Comparison of ENCODE assay signal across 8 mouse cellular contexts in genomic region chr13:63240835-63241234, GRCm38 (mm10).
DNase-seq lines count a peak whose midpoint lies in the region; ATAC-seq and TF ChIP-seq lines count a peak whose summit lies in the region.

No protein-coding gene starts in this region.

- H3K27ac ChIP-seq in heart, embryonic 11.5 days (ENCODE audit: low read depth, low read length): peak overlapping the region; percentile 91
- H3K27ac ChIP-seq in limb, embryonic 15.5 days: peak overlapping the region; percentile 98
- H3K27ac ChIP-seq in olfactory bulb, adult 2 months (ENCODE audit: insufficient read depth, low read depth, low read length): peak overlapping the region; percentile 98

- intact Hi-C loops in gastrocnemius, postnatal 14 days (cut with DNase I; ENCODE audit: low total_unique reads): loop anchor here (10.0 kb wide), 1 partner anchor 84 kb away; no protein-coding TSS in a partner anchor

- peaks cover 2% of the 10 kb centered on the region; the same call in 1 of the 2 replicates for H3K36me3 ChIP-seq in heart, embryonic 11.5 days (ENCODE audit: control insufficient read depth, insufficient read depth, low read length)
- H3K36me3 ChIP-seq in limb, embryonic 15.5 days: peaks cover 3% of the 10 kb centered on the region; the same call in 1 of the 2 replicates

- TF ChIP-seq CTCF in olfactory bulb, adult 2 months (IDR thresholded peaks at IDR 0.05; ENCODE audit: insufficient read depth, low read depth, low read length): no peak

- H3K4me2 ChIP-seq in heart, embryonic 11.5 days: peak overlapping the region; percentile 70
- H3K4me2 ChIP-seq in limb, embryonic 15.5 days: peak overlapping the region; percentile 69

- 16% methylated on average over 5 of the region's 5 CpGs for WGBS in heart, embryonic 11.5 days (ENCODE audit: insufficient replicate concordance)
- WGBS in limb, embryonic 15.5 days: 5% methylated on average over 5 of the region's 5 CpGs
- WGBS in olfactory bulb, adult 2 months: 16% methylated on average over 5 of the region's 5 CpGs

- H3K9ac ChIP-seq in heart, embryonic 11.5 days (ENCODE audit: low read depth, low read length): peak overlapping the region; percentile 79
- peak overlapping the region; percentile 94 for H3K9ac ChIP-seq in limb, embryonic 15.5 days

- H3K4me3 ChIP-seq in heart, embryonic 11.5 days (ENCODE audit: low read depth, low read length): peak overlapping the region; percentile 50
- peak overlapping the region; percentile 81 for H3K4me3 ChIP-seq in limb, embryonic 15.5 days
- peak overlapping the region; percentile 41 for H3K4me3 ChIP-seq in olfactory bulb, adult 2 months (ENCODE audit: insufficient read depth, low read depth, low read length)

- peak; percentile 3 for ATAC-seq in activated CD4-positive, CD25-positive, alpha-beta regulatory T cell, adult 4 months
- no peak for ATAC-seq in heart, embryonic 11.5 days (replicated peaks; ENCODE audit: insufficient number of reproducible peaks, low FRiP score, low TSS enrichment)
- ATAC-seq in limb, embryonic 15.5 days (ENCODE audit: insufficient number of reproducible peaks, low FRiP score, low TSS enrichment, low read depth): no peak

- no peak for TF ChIP-seq POLR2A in olfactory bulb, adult 2 months (IDR thresholded peaks at IDR 0.05; ENCODE audit: insufficient read depth, low read depth, low read length)

- H3K4me1 ChIP-seq in heart, embryonic 11.5 days (ENCODE audit: control insufficient read depth, insufficient read depth, low read length): peaks cover 38% of the 10 kb centered on the region
- H3K4me1 ChIP-seq in limb, embryonic 15.5 days: peaks cover 38% of the 10 kb centered on the region
- H3K4me1 ChIP-seq in olfactory bulb, adult 2 months (ENCODE audit: control insufficient read depth, insufficient read depth, low read length): peaks cover 15% of the 10 kb centered on the region

- H3K27me3 ChIP-seq in heart, embryonic 11.5 days (ENCODE audit: control insufficient read depth, insufficient read depth, low read length): no peaks in the 10 kb centered on the region
- H3K27me3 ChIP-seq in limb, embryonic 15.5 days: no peaks in the 10 kb centered on the region

- peak; percentile 30 for DNase-seq in kidney, adult 9 months
- no peak for DNase-seq in kidney, adult 8-10 months
- no peak for DNase-seq in layer of hippocampus, adult 9-10 months (ENCODE audit: low spot score)
- no peak for DNase-seq in gastrocnemius, postnatal 14 days

- H3K9me3 ChIP-seq in heart, embryonic 11.5 days (replicated peaks; ENCODE audit: control insufficient read depth, low read length): no peaks in the 10 kb centered on the region
- no peaks in the 10 kb centered on the region for H3K9me3 ChIP-seq in limb, embryonic 15.5 days
